Mouse (Mus musculus) lung, adult 2 months (tissue): ENCODE results near the gene Zc3h14.

Experiments used
- CTCF ChIP-seq: fragments of 200-500 bp; IDR thresholded peaks from 2 replicates; pipeline ENCODE4 v1.5.1; 2011; ENCODE audit warnings: mild to moderate bottlenecking, low read length, control low read depth; ENCODE audit not compliant: insufficient read depth
- POLR2A ChIP-seq: fragments of 200-500 bp; IDR thresholded peaks from 2 replicates; pipeline ENCODE4 v1.6.1; 2011; ENCODE audit warnings: low read depth, mild to moderate bottlenecking, control low read depth, low read length, borderline replicate concordance; ENCODE audit errors: extremely low read depth

DNA sequence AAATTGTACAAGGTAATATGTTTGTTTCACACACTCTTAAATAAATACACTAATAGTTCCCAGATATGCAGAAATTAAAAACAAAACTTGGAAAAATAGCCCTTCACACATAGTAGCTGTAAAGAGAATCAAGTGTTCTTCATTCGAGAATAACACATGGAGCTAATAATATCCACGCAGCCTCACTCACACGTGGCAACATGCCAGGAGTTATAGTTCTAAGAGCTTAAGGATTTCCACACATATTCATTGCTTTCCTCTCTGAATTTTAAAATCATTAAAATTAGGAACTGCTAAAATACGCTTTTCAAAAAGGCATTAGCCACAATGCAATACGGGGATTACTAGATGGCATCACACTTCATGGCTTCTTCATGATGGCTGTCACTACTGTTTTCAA lies 49.6 kb upstream of the Zc3h14 start:
- TF ChIP-seq CTCF, result no peak
- TF ChIP-seq POLR2A, result no peak
